Mouse (Mus musculus) heart, embryonic 11.5 days (tissue): ENCODE results near the gene Gm13272. TPM values are rescaled to one million over a fixed set of nuclear protein-coding genes. Genes with fewer than 3 reads are reported as not detected.
"Not testable (repeated sequence)": the region's sequence is repeated elsewhere in the genome, so short reads cannot be mapped to it uniquely, and the experiment has no call there.

ENCODE experiments used
- ATAC-seq: fragments of 200-750 bp; cut with Nextera tagmentation; replicated peaks from 2 replicates; pipeline ENCODE4 v1.8.0; 2017; ENCODE audit warnings: moderate library complexity; ENCODE audit not compliant: insufficient number of reproducible peaks, low FRiP score, low TSS enrichment
- H3K27ac ChIP-seq: fragments of 300-500 bp; sonication (generic); 2 replicates; pipeline ENCODE4 v1.5.1; 2014; ENCODE audit warnings: mild to moderate bottlenecking, low read depth, low read length
- H3K27me3 ChIP-seq: fragments of 300-500 bp; sonication (generic); 2 replicates; pipeline ENCODE4 v1.6.1; 2014; ENCODE audit warnings: mild to moderate bottlenecking, low read length, mixed read lengths; ENCODE audit not compliant: control insufficient read depth, insufficient read depth
- H3K36me3 ChIP-seq: fragments of 300-500 bp; sonication (generic); 2 replicates; pipeline ENCODE4 v1.6.1; 2014; ENCODE audit warnings: mild to moderate bottlenecking, low read length, moderate library complexity, mixed read lengths; ENCODE audit not compliant: control insufficient read depth, insufficient read depth
- H3K4me1 ChIP-seq: fragments of 300-500 bp; sonication (generic); 2 replicates; pipeline ENCODE4 v1.6.1; 2014; ENCODE audit warnings: low read length; ENCODE audit not compliant: control insufficient read depth, insufficient read depth
- H3K4me2 ChIP-seq: fragments of 300-500 bp; sonication (generic); 2 replicates; pipeline ENCODE4 v1.6.1; 2014; ENCODE audit warnings: mild to moderate bottlenecking, moderate library complexity
- H3K4me3 ChIP-seq: fragments of 300-500 bp; sonication (generic); 2 replicates; pipeline ENCODE4 v1.5.1; 2014; ENCODE audit warnings: low read depth, low read length
- H3K9ac ChIP-seq: fragments of 300-500 bp; sonication (generic); 2 replicates; pipeline ENCODE4 v1.6.1; 2014; ENCODE audit warnings: mild to moderate bottlenecking, low read depth, low read length, moderate library complexity
- H3K9me3 ChIP-seq: fragments of 300-500 bp; sonication (generic); replicated peaks from 2 replicates; pipeline ENCODE4 v1.6.1; 2016; ENCODE audit warnings: low read length; ENCODE audit not compliant: control insufficient read depth
- WGBS: fragments of 180-500 bp; shearing (Covaris S2); extraction: QIAGEN DNeasy Blood & Tissue Kit; methylation state at CpG from one replicate; pipeline ENCODE4 v1.1.7; 2014; ENCODE audit not compliant: insufficient replicate concordance; 5-methylcytosine and 5-hydroxymethylcytosine counted together
- polyA plus RNA-seq: library from polyadenylated mRNA; unstranded; fragments of >200 nt; fragmentation: Nextera tagmentation; extraction: Ambion mirVana; gene quantifications from 2 replicates; pipeline ENCODE4 v1.2.1, GENCODE M21; 2014

Gene Gm13272
- polyA plus RNA-seq, 1 experiment from 2014 or later, result not detected

DNA sequence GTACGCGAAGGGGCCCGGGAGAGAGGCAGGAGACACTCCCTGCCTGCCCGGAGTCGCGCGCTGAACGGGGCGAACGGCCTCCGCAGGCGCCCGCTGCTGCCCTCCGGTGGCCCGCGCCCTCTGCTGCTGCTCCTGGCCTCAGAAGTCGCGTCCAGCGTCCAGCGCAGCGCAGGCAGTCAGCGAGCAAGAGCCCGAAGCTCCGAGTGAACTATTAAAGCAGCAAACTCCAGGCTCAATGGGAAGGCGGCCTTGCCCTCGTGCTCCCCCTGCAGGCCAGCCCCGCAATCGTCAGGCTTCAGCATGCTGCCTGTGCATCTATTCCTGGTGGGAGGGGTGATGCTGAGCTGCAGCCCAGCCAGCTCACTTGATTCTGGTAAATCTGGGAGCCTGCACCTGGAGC, 17.4 kb downstream of the Gm13272 start, which contains the start of gene Gm13279:
TSS of gene Gm13279 (plus strand) at position 301 of the 400 bp plus-strand sequence.
- not testable (repeated sequence) for H3K4me2 ChIP-seq, H3K9me3 ChIP-seq, H3K27ac ChIP-seq, H3K27me3 ChIP-seq, H3K36me3 ChIP-seq, H3K9ac ChIP-seq, H3K4me3 ChIP-seq, ATAC-seq, H3K4me1 ChIP-seq
- no CpG with 5 or more reads among the region's 28 CpGs for WGBS

GRCm38 (mm10) chr4:88799365-88799764, 19.7 kb downstream of the Gm13272 start, which contains the start of gene Gm13285:
Gm13285 (plus strand) TSS chr4:88799665.
- ATAC-seq, H3K4me2 ChIP-seq, H3K27ac ChIP-seq, H3K27me3 ChIP-seq, H3K9ac ChIP-seq, H3K36me3 ChIP-seq, H3K4me1 ChIP-seq, H3K4me3 ChIP-seq, H3K9me3 ChIP-seq: not testable (repeated sequence)
- WGBS, result 13% methylated on average over 3 of the region's 7 CpGs

DNA sequence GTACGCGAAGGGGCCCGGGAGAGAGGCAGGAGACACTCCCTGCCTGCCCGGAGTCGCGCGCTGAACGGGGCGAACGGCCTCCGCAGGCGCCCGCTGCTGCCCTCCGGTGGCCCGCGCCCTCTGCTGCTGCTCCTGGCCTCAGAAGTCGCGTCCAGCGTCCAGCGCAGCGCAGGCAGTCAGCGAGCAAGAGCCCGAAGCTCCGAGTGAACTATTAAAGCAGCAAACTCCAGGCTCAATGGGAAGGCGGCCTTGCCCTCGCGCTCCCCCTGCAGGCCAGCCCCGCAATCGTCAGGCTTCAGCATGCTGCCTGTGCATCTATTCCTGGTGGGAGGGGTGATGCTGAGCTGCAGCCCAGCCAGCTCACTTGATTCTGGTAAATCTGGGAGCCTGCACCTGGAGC, 23.3 kb downstream of the Gm13272 start, which contains the start of gene Gm13287:
TSS of gene Gm13287 (plus strand) at position 301 of the 400 bp plus-strand sequence.
- H3K4me2 ChIP-seq, result peak within 1 kb of the TSS; percentile 27; the same call in 1 of the 2 replicates
- ATAC-seq, H3K4me1 ChIP-seq, H3K27me3 ChIP-seq, H3K9ac ChIP-seq, H3K9me3 ChIP-seq, H3K36me3 ChIP-seq, H3K4me3 ChIP-seq, H3K27ac ChIP-seq: not testable (repeated sequence)
- WGBS, result no CpG with 5 or more reads among the region's 29 CpGs

DNA sequence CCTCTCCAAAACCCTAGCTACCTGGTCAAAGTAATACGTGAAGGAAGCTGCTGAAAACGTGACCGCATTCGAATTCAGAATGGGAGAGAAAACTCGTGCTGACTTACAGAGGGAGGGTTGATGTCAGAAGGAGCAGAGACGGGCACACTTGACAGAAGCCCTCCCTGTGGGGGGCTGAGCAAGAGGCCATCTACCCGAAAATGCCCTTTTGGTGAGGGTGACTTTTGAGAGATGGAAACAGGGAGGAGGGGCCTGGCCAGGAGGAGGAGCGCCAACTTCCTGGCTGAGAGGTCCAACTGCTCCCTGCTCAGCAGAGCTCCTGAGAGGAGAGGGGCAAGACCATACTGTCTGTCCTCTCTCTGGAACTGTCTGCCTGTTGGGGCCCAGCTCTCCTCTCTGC, 25.6 kb downstream of the Gm13272 start, which contains the start of gene Gm13288:
TSS of gene Gm13288 (plus strand) at position 301 of the 400 bp plus-strand sequence.
- H3K4me2 ChIP-seq, result peak within 1 kb of the TSS; percentile 32; the same call in 1 of the 2 replicates
- not testable (repeated sequence) for H3K4me3 ChIP-seq, H3K9me3 ChIP-seq, H3K27ac ChIP-seq, H3K4me1 ChIP-seq, ATAC-seq, H3K27me3 ChIP-seq, H3K9ac ChIP-seq, H3K36me3 ChIP-seq
- WGBS, result no CpG with 5 or more reads among the region's 8 CpGs

DNA sequence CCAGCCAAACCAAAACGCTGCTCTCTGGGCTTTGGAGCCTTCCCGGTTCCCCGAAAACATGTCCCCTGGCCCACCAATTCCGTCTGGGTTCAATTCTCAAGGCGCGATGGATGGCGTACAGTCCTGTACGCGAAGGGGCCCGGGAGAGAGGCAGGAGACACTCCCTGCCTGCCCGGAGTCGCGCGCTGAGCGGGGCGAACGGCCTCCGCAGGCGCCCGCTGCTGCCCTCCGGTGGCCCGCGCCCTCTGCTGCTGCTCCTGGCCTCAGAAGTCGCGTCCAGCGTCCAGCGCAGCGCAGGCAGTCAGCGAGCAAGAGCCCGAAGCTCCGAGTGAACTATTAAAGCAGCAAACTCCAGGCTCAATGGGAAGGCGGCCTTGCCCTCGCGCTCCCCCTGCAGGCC, 26.1 kb downstream of the Gm13272 start:
- not testable (repeated sequence) for H3K4me1 ChIP-seq, H3K36me3 ChIP-seq, H3K27me3 ChIP-seq, ATAC-seq, H3K27ac ChIP-seq, H3K4me3 ChIP-seq, H3K9ac ChIP-seq, H3K9me3 ChIP-seq
- 1% methylated on average over 10 of the region's 34 CpGs for WGBS
- peak overlapping the region; percentile 32; the same call in 1 of the 2 replicates for H3K4me2 ChIP-seq

- H3K27ac ChIP-seq, result no peak within 1 kb of the TSS
- no peaks in the 10 kb centered on the region for H3K27me3 ChIP-seq
- ATAC-seq, result no peak
- H3K36me3 ChIP-seq, result no peaks in the 10 kb centered on the region
- H3K4me2 ChIP-seq, result no peak within 1 kb of the TSS
- no peaks in the 10 kb centered on the region for H3K9me3 ChIP-seq
- H3K4me3 ChIP-seq, result no peak within 1 kb of the TSS
- WGBS, result 52% methylated on average over 3 of the region's 3 CpGs
- H3K9ac ChIP-seq, result no peak within 1 kb of the TSS
- H3K4me1 ChIP-seq, result no peaks in the 10 kb centered on the region
Observed at GRCm38 (mm10) chr4:88815928-88816327, 36.3 kb downstream of the Gm13272 start, which contains the start of gene Ifna7. Ifna7 (plus strand) TSS chr4:88816228.

- ATAC-seq, result no peak
Observed at GRCm38 (mm10) chr4:88819659-88820058, 40.0 kb downstream of the Gm13272 start, which contains the start of gene Ifna11. Ifna11 (plus strand) TSS chr4:88819959.

DNA sequence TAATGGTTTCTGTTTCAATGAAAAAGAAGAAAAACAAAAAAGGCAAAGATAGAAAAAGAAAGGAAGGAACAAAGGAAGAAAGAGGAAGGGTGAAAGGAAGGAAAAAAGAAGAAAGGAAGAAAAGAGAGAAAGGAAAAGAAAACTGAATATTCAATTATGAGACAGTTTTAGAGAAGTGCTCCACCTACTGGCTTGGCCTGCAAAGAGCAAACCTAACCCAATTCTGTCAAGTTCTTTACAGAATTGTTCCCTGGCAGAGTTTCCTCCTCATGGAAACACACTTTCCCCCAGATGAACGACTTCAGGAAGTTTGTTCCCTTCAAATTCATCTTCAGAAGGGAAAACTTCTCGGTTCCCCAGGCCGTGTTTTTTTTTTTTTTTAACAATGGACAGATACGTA, 43.3 kb downstream of the Gm13272 start:
- Histone ChIP-seq H3K4me1 (no peaks in the 10 kb centered on the region), H3K27me3 (no peaks in the 10 kb centered on the region), H3K27ac (no peak overlapping the region), H3K9me3 (no peaks in the 10 kb centered on the region), H3K36me3 (no peaks in the 10 kb centered on the region), H3K9ac (no peak overlapping the region), H3K4me2 (no peak overlapping the region), H3K4me3 (no peak overlapping the region)
- 22% methylated on average over 4 of the region's 4 CpGs for WGBS
- ATAC-seq, result no peak

More at GRCm38 (mm10) chr4:88819659-88820058, 40.0 kb downstream of the Gm13272 start, which contains the start of gene Ifna11:
- Histone ChIP-seq H3K36me3 (no peaks in the 10 kb centered on the region), H3K4me1 (no peaks in the 10 kb centered on the region), H3K9ac (no peak within 1 kb of the TSS), H3K4me2 (no peak within 1 kb of the TSS), H3K9me3 (no peaks in the 10 kb centered on the region), H3K4me3 (no peak within 1 kb of the TSS), H3K27ac (no peak within 1 kb of the TSS), H3K27me3 (no peaks in the 10 kb centered on the region)
- 72% methylated on average over 1 of the region's 1 CpGs for WGBS

DNA sequence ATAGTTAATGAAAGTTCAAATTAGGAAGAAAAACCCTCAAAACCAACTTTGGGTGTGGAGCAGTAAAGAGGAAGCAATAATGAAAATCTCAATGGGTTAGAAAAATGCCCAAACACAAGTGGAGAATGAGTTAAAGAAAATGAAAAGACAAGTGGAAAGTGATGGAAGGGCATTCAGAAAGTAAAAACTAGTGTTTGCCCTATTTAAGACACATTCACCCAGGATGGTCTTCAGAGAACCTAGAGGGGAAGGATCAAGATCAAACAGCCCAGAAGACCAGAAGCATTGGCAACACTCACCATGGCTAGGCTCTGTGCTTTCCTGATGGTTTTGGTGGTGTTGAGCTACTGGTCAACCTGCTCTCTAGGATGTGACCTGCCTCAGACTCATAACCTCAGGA, 47.5 kb downstream of the Gm13272 start, which contains the start of gene Ifna6:
TSS of gene Ifna6 (plus strand) at position 301 of the 400 bp plus-strand sequence.
- H3K27ac ChIP-seq, H3K36me3 ChIP-seq, H3K4me3 ChIP-seq, H3K9ac ChIP-seq, H3K27me3 ChIP-seq, H3K4me1 ChIP-seq, H3K4me2 ChIP-seq, ATAC-seq, H3K9me3 ChIP-seq: not testable (repeated sequence)
